Mouse (Mus musculus) midbrain, embryonic 11.5 days (tissue): ENCODE measurements around the gene Eif4e2. TPM values are rescaled to one million over a fixed set of nuclear protein-coding genes. Genes with fewer than 3 reads are reported as not detected.

Experiments used
- ATAC-seq: fragments of 200-750 bp; cut with Nextera tagmentation; 2 replicates; pipeline ENCODE4 v1.8.0; 2017; ENCODE audit warnings: moderate TSS enrichment, moderate library complexity; ENCODE audit not compliant: low FRiP score
- DNase-seq: peaks from one replicate; pipeline ENCODE4 v3.0.0; 2015; ENCODE audit warnings: low spot score; ENCODE audit errors: missing footprints
- H3K27ac ChIP-seq: fragments of 300-500 bp; sonication (generic); 2 replicates; pipeline ENCODE4 v1.5.1; 2014; ENCODE audit warnings: low read depth, low read length
- H3K27me3 ChIP-seq: fragments of 300-500 bp; sonication (generic); 2 replicates; pipeline ENCODE4 v1.6.1; 2014; ENCODE audit warnings: mild to moderate bottlenecking, low read length, moderate library complexity, mixed read lengths; ENCODE audit not compliant: control insufficient read depth, insufficient read depth
- H3K36me3 ChIP-seq: fragments of 300-500 bp; sonication (generic); 2 replicates; pipeline ENCODE4 v1.6.1; 2014; ENCODE audit warnings: mild to moderate bottlenecking, low read length, moderate library complexity, mixed read lengths; ENCODE audit not compliant: control insufficient read depth, insufficient read depth
- H3K4me1 ChIP-seq: fragments of 300-500 bp; sonication (generic); 2 replicates; pipeline ENCODE4 v1.6.1; 2014; ENCODE audit warnings: low read length; ENCODE audit not compliant: control insufficient read depth, insufficient read depth
- H3K4me2 ChIP-seq: fragments of 300-500 bp; sonication (generic); 2 replicates; pipeline ENCODE4 v1.6.1; 2014; ENCODE audit warnings: mild to moderate bottlenecking, moderate library complexity
- H3K4me3 ChIP-seq: fragments of 300-500 bp; sonication (generic); 2 replicates; pipeline ENCODE4 v1.5.1; 2014; ENCODE audit warnings: low read depth, low read length
- H3K9ac ChIP-seq: fragments of 300-500 bp; sonication (generic); 2 replicates; pipeline ENCODE4 v1.6.1; 2014; ENCODE audit warnings: low read length
- H3K9me3 ChIP-seq: fragments of 300-500 bp; sonication (generic); 2 replicates; pipeline ENCODE4 v1.6.1; 2016; ENCODE audit warnings: low read length; ENCODE audit not compliant: control insufficient read depth
- whole genome bisulfite sequencing: fragments of 180-500 bp; shearing (Covaris S2); extraction: QIAGEN DNeasy Blood & Tissue Kit; methylation state at CpG from one replicate; pipeline ENCODE4 v1.1.7; 2014; 5-methylcytosine and 5-hydroxymethylcytosine counted together
- polyA plus RNA-seq: library from polyadenylated mRNA; unstranded; fragments of >200 nt; fragmentation: Nextera tagmentation; extraction: Ambion mirVana; gene quantifications from 2 replicates; pipeline ENCODE4 v1.2.1, GENCODE M21; 2014

The Eif4e2 gene
- polyA plus RNA-seq, 1 experiment from 2014 or later, result 130 TPM

- Histone ChIP-seq H3K9ac (peak overlapping the region; percentile 95), H3K27ac (peak overlapping the region; percentile 98), H3K4me2 (peak overlapping the region; percentile 67), H3K9me3 (no peaks in the 10 kb centered on the region), H3K36me3 (no peaks in the 10 kb centered on the region; the same call in 1 of the 2 replicates), H3K4me1 (peaks cover 16% of the 10 kb centered on the region), H3K4me3 (peak overlapping the region; percentile 82), H3K27me3 (no peaks in the 10 kb centered on the region)
- no peak for ATAC-seq
- 44% methylated on average over 4 of the region's 4 CpGs for WGBS
- peak; percentile 86 for DNase-seq
Measured at GRCm38 (mm10) chr1:87214748-87215147, 1.0 kb downstream of the Eif4e2 start.

DNA sequence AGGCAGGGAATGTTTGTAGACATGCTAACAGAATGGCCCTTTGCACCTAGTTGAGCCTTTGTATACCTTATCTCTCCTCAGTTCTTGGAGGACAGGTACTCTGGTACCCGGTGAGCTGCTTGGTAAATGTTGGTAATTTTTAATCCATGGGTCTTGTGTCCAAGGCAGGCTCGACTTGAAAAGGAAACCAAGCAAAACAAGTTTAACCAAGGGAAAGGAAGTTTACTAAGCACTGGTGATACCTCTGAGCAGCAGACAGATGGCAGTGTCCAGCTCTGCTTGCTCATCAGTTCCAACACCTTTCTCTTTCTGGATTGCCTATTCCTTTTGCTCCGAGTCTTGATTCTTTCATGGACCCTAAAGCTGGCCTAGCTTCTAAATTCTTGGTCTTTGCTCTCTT is 4.2 kb downstream of the Eif4e2 start:
- Histone ChIP-seq H3K9me3 (no peaks in the 10 kb centered on the region), H3K4me2 (no peak overlapping the region), H3K27me3 (no peaks in the 10 kb centered on the region), H3K9ac (no peak overlapping the region), H3K27ac (no peak overlapping the region), H3K36me3 (peaks cover 19% of the 10 kb centered on the region), H3K4me3 (no peak overlapping the region), H3K4me1 (peaks cover 14% of the 10 kb centered on the region)
- no peak for ATAC-seq
- no peak for DNase-seq
- 74% methylated on average over 3 of the region's 3 CpGs for WGBS

- Histone ChIP-seq H3K27me3 (no peaks in the 10 kb centered on the region), H3K9ac (no peak overlapping the region), H3K9me3 (no peaks in the 10 kb centered on the region), H3K4me3 (no peak overlapping the region), H3K4me2 (no peak overlapping the region), H3K36me3 (peaks cover 47% of the 10 kb centered on the region), H3K27ac (no peak overlapping the region), H3K4me1 (no peaks in the 10 kb centered on the region)
- DNase-seq, result no peak
- no peak for ATAC-seq
- 97% methylated on average over 8 of the region's 8 CpGs for WGBS
Measured at GRCm38 (mm10) chr1:87225739-87226138, 12.0 kb downstream of the Eif4e2 start.

DNA sequence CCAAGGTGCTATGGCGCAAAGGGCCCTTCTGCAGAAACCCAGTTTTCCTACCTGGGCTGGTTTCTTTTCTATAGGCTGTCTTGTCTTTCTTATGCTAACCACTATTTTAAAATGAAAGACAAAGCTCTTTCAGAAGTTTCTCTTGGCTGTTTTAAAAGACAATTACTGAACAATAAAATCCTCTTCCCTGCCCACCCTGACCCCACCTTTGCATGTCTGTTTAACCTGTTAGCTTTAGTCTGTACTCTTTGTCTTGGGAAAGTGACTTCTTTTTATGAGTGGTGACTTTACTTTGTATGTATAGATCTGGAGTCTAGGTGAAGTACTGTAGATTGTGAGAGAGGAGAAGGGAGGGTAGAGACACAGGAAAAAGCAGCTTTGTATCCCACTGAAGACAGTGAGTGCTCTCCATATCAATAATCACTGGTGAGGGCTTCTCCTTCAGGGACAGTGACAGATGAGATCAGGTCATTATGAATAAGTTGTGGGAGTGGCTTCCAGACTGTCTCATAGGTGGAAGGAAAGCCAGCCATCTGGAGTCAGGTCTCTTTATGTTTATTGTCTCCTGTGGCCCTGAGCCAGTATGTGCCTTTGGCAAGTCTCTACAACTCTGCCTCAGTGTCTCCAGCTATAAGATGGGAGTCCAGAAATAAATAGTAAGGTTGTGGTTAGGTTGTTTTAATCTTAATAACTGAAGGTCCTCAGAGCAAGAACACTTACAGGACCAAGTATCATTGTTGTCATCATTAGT is 12.9 kb downstream of the Eif4e2 start:
- no peak overlapping the region for H3K27ac ChIP-seq
- 96% methylated on average over 1 of the region's 1 CpGs for WGBS
- no peaks in the 10 kb centered on the region for H3K4me1 ChIP-seq
- H3K27me3 ChIP-seq, result no peaks in the 10 kb centered on the region
- no peaks in the 10 kb centered on the region for H3K9me3 ChIP-seq
- ATAC-seq (no peak), DNase-seq (no peak)
- peaks cover 44% of the 10 kb centered on the region for H3K36me3 ChIP-seq
- H3K4me3 ChIP-seq, result no peak overlapping the region
- H3K4me2 ChIP-seq, result no peak overlapping the region
- no peak overlapping the region for H3K9ac ChIP-seq

DNA sequence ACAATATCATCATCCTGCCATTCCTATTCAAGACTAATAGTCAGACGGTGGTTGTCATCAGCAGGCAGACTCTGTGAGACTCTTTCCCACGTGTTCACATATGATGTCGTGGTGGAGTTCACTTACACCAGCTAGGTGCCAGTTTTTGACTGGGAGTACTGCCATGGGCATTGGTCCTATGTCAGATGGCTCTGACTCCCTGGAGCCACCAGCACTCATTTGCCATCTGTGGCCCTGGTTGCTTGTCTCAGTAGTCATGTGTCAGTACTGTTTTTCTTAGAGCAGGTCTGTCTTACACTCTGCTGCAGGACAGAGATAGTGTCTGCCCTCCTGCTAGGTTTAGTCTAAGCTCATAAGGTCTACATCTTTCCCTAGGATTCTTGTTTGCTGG is 13.4 kb downstream of the Eif4e2 start:
- no peak overlapping the region for H3K9ac ChIP-seq
- no peak overlapping the region for H3K4me2 ChIP-seq
- no peak overlapping the region for H3K27ac ChIP-seq
- peaks cover 45% of the 10 kb centered on the region for H3K36me3 ChIP-seq
- no peak for ATAC-seq
- WGBS, result 89% methylated on average over 3 of the region's 3 CpGs
- H3K27me3 ChIP-seq, result no peaks in the 10 kb centered on the region
- H3K9me3 ChIP-seq, result no peaks in the 10 kb centered on the region
- no peak overlapping the region for H3K4me3 ChIP-seq
- no peaks in the 10 kb centered on the region for H3K4me1 ChIP-seq
- no peak for DNase-seq

DNA sequence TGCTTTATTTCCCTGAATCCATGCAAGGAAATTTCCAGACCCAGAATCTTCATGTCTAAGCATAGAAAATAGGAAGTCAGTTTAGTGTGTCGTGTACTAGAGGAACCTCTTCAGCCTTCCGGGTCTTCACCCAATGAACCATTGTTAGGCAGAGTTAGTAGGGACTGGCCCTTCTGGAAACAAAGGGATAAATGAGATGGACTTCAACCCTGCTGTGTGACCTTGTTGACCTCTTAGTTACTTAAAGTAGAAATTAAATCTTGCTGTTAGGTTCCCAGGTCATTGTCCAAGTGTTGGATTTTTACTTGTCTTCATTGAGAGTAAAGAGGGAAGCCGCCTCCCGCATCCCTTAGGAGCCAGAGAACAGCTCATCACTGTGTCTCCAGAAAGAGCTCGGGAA is 16.9 kb downstream of the Eif4e2 start:
- no peaks in the 10 kb centered on the region for H3K9me3 ChIP-seq
- no peaks in the 10 kb centered on the region for H3K27me3 ChIP-seq
- WGBS, result 72% methylated on average over 5 of the region's 5 CpGs
- no peak overlapping the region for H3K4me2 ChIP-seq
- H3K36me3 ChIP-seq, result peaks cover 34% of the 10 kb centered on the region
- no peak overlapping the region for H3K27ac ChIP-seq
- H3K9ac ChIP-seq, result no peak overlapping the region
- DNase-seq (no peak), ATAC-seq (no peak)
- no peak overlapping the region for H3K4me3 ChIP-seq
- H3K4me1 ChIP-seq, result no peaks in the 10 kb centered on the region

DNA sequence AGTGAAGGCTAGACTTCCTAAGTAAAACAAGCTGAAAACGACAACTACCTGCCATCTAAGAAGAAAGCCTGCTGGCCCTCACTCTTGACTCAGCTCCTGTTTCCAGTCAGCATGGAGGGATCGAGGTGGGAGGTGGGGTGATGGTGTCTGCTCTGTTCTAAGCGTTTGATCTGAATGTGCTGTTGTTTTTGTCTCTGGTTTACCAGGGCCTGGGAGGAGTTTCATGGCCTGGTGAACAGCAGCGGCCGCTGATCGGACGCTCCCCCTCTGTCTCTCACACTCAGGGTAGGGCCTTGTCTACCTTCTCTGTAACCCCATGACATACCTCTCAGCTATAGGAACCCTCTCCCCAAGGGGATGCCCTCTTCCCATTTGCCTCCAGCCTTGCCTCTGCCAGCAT is 18.5 kb downstream of the Eif4e2 start:
- Histone ChIP-seq H3K36me3 (peaks cover 24% of the 10 kb centered on the region), H3K4me3 (no peak overlapping the region), H3K4me2 (no peak overlapping the region), H3K27me3 (no peaks in the 10 kb centered on the region), H3K9me3 (no peaks in the 10 kb centered on the region), H3K27ac (no peak overlapping the region), H3K4me1 (no peaks in the 10 kb centered on the region), H3K9ac (no peak overlapping the region)
- DNase-seq, result no peak
- WGBS, result 61% methylated on average over 7 of the region's 7 CpGs
- ATAC-seq, result no peak

DNA sequence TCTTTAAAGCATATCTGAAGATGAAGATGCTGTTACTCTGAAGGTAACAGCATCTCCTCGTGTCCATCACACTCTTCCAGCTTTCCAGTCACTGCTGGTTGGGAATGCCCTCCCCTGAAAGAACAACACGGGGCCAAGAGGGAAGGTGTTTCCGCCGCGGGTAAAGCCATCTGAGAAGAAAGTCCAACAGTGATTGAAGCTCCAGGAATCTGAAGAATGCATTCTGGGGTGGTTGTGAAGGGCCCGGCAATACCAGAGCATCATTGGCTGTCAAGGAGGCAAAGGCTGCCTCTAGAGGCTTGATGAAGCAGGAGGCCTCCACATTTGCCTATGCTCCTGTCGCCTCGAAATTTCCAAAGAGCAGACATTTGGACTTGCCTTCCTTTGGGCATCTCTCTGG is 25.3 kb downstream of the Eif4e2 start:
- Histone ChIP-seq H3K27me3 (no peaks in the 10 kb centered on the region), H3K27ac (no peak overlapping the region), H3K4me1 (no peaks in the 10 kb centered on the region), H3K36me3 (peaks cover 12% of the 10 kb centered on the region), H3K4me3 (no peak overlapping the region), H3K9me3 (no peaks in the 10 kb centered on the region), H3K9ac (no peak overlapping the region), H3K4me2 (no peak overlapping the region)
- DNase-seq, result no peak
- WGBS, result 74% methylated on average over 8 of the region's 8 CpGs
- no peak for ATAC-seq

DNA sequence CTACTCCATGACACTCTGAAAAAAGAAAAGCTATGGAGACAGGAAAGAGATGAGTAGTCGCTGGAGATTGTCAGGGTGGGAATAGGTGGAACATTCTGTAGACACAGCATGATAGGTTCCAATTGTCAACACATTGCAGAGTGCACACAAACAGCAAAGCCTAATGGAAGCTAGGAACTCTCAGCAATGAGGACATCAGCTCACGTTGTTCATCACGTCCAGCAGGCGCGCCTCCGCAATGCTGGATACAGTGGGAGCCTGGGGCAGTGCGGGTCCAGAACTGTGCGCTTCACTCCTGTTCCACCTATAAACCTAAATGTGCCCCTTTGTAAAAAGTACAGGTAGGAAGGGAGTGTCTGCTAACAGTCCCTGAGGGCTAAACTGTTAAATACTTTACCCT is 29.3 kb downstream of the Eif4e2 start:
- Histone ChIP-seq H3K36me3 (peaks cover 6% of the 10 kb centered on the region; the same call in 1 of the 2 replicates), H3K4me3 (no peak overlapping the region), H3K9me3 (no peaks in the 10 kb centered on the region), H3K9ac (no peak overlapping the region), H3K27ac (no peak overlapping the region), H3K4me1 (no peaks in the 10 kb centered on the region), H3K4me2 (no peak overlapping the region), H3K27me3 (no peaks in the 10 kb centered on the region)
- WGBS, result 93% methylated on average over 8 of the region's 8 CpGs
- ATAC-seq, result no peak
- DNase-seq, result no peak
